Mouse (Mus musculus) heart, embryonic 13.5 days (tissue): Measurements from ENCODE around the gene Ripk3. TPM values are rescaled to one million over a fixed set of nuclear protein-coding genes. Genes with fewer than 3 reads are reported as not detected.
"Not testable (repeated sequence)": the region's sequence is repeated elsewhere in the genome, so short reads cannot be mapped to it uniquely, and the experiment has no call there.

Experiments used
- ATAC-seq: fragments of 200-750 bp; cut with Nextera tagmentation; 2 replicates; pipeline ENCODE4 v1.8.0; 2017; ENCODE audit warnings: moderate TSS enrichment; ENCODE audit not compliant: insufficient number of reproducible peaks, low FRiP score, low TSS enrichment; ENCODE audit errors: extremely low read depth
- H3K27ac ChIP-seq: fragments of 300-500 bp; sonication (generic); replicated peaks from 2 replicates; pipeline ENCODE4 v1.5.1; 2015; ENCODE audit warnings: moderate library complexity, mild to moderate bottlenecking, inconsistent platforms
- H3K27me3 ChIP-seq: fragments of 300-500 bp; sonication (generic); replicated peaks from 2 replicates; pipeline ENCODE4 v1.6.1; 2015; ENCODE audit warnings: mild to moderate bottlenecking, inconsistent platforms
- H3K36me3 ChIP-seq: fragments of 300-500 bp; sonication (generic); 2 replicates; pipeline ENCODE4 v1.6.1; 2015; ENCODE audit warnings: mild to moderate bottlenecking, inconsistent platforms
- H3K4me1 ChIP-seq: fragments of 300-500 bp; sonication (generic); 2 replicates; pipeline ENCODE4 v1.6.1; 2015; ENCODE audit warnings: inconsistent platforms
- H3K4me2 ChIP-seq: fragments of 300-500 bp; sonication (generic); 2 replicates; pipeline ENCODE4 v1.6.1; 2015; ENCODE audit warnings: inconsistent platforms, mild to moderate bottlenecking, moderate library complexity
- H3K4me3 ChIP-seq: fragments of 300-500 bp; sonication (generic); 2 replicates; pipeline ENCODE4 v1.5.1; 2015; ENCODE audit warnings: moderate library complexity, mild to moderate bottlenecking, inconsistent platforms
- H3K9ac ChIP-seq: fragments of 300-500 bp; sonication (generic); 2 replicates; pipeline ENCODE4 v1.6.1; 2015; ENCODE audit warnings: inconsistent platforms, mild to moderate bottlenecking, moderate library complexity
- H3K9me3 ChIP-seq: fragments of 300-500 bp; sonication (generic); 2 replicates; pipeline ENCODE4 v1.6.1; 2016; ENCODE audit warnings: inconsistent platforms
- WGBS: fragments of 180-500 bp; shearing (Covaris S2); methylation state at CpG from one replicate; pipeline ENCODE4 v1.1.7; 2015; ENCODE audit warnings: mixed read lengths; 5-methylcytosine and 5-hydroxymethylcytosine counted together
- polyA plus RNA-seq: library from polyadenylated mRNA; unstranded; fragments of >200 nt; fragmentation: Nextera tagmentation; extraction: Ambion mirVana; gene quantifications from 2 replicates; pipeline ENCODE4 v1.2.1, GENCODE M21; 2015

The Ripk3 gene
- polyA plus RNA-seq, 1 experiment from 2014 or later = 18.8 TPM

DNA sequence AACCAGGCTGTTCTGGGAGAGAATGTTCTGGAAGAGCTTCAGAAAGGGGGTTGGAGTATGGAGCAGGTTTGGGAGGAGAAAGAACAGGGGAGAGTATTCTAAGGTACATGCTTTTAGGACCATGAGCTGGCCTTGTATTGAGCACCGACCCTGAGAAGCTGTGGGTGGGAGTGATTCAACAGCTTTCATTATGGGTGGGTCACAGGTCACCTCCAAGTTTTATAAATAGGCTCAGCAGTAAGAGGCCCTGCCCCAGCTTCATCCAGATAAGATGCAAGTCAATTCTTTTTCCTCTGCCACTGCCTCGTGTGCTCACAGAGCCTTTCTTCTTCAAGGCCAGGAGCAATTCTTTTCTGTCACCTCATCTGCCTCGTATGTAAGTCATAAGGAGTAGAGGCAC lies 11.5 kb downstream of the Ripk3 start:
- peaks cover 24% of the 10 kb centered on the region for H3K27me3 ChIP-seq
- H3K9ac ChIP-seq = no peak overlapping the region
- WGBS = 17% methylated on average over 3 of the region's 3 CpGs
- peaks cover 32% of the 10 kb centered on the region for H3K4me1 ChIP-seq
- H3K4me2 ChIP-seq = no peak overlapping the region
- H3K27ac ChIP-seq = no peak overlapping the region
- no peaks in the 10 kb centered on the region for H3K9me3 ChIP-seq
- no peak overlapping the region for H3K4me3 ChIP-seq
- ATAC-seq = no peak
- peaks cover 42% of the 10 kb centered on the region for H3K36me3 ChIP-seq

GRCm38 (mm10) chr14:55776711-55777110 lies 12.0 kb downstream of the Ripk3 start:
- ATAC-seq = no peak
- H3K4me2 ChIP-seq = no peak overlapping the region

DNA sequence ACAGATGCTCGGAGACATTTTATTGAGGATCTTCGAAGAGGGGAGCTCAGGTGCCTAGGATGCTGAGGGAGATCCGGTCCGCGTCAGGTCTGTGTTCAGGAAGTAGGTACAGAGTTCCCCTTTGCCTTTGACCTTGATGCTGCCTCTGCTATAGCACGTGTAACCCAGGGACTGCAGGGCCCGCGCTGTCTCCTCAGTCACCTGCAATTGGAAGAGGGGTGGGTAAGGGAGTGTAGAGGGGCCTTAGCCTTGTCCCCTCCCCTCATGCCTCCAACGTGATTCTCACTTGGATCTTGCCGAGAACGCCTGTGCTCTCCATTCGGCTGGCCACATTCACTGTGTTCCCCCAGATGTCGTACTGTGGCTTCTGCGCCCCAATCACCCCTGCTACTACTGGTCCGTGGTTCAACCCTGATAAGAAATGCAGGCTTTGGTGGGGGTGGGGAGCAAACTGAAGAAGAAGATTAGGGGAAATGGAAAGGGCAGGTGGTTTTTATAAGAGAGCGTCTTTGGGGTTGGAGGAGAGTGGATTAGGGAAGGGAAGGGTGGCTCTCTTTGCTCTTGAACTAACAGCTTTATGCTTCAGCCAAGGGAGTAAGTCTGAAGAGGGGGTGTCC lies 19.5 kb downstream of the Ripk3 start:
- Histone ChIP-seq H3K4me1 (peaks cover 14% of the 10 kb centered on the region), H3K9ac (no peak overlapping the region), H3K27me3 (peaks cover 70% of the 10 kb centered on the region), H3K4me3 (no peak overlapping the region), H3K9me3 (no peaks in the 10 kb centered on the region), H3K36me3 (peaks cover 8% of the 10 kb centered on the region), H3K27ac (no peak overlapping the region), H3K4me2 (no peak overlapping the region)
- no peak for ATAC-seq
- WGBS = 69% methylated on average over 16 of the region's 16 CpGs

More at GRCm38 (mm10) chr14:55776711-55777110, 12.0 kb downstream of the Ripk3 start:
- Histone ChIP-seq H3K9me3 (no peaks in the 10 kb centered on the region), H3K27me3 (peaks cover 23% of the 10 kb centered on the region), H3K36me3 (peaks cover 42% of the 10 kb centered on the region), H3K4me1 (peaks cover 28% of the 10 kb centered on the region), H3K27ac (no peak overlapping the region), H3K4me3 (no peak overlapping the region), H3K9ac (no peak overlapping the region)
- 58% methylated on average over 7 of the region's 7 CpGs for WGBS

DNA sequence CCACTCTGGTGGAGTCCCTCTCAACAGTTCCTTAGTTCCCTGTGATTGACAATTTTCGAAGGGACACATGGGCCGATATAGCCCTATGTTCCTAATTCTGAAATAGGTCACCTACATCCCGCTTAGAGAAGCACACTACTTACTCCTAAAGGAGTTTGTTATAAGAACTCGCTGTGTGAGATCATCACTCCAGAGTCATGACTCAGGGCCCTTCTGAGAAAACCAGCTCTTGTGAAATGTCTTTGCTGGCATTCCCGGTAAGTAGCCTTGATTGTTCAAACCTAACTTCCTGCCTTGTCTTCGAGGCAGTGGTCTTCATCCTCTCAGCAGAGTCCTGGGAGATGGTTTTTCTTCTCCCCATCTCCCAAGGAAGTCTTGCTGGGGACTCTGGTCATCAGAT lies 20.1 kb downstream of the Ripk3 start:
- 85% methylated on average over 6 of the region's 6 CpGs for WGBS
- H3K4me2 ChIP-seq = no peak overlapping the region
- no peaks in the 10 kb centered on the region for H3K9me3 ChIP-seq
- H3K27me3 ChIP-seq = peaks cover 73% of the 10 kb centered on the region
- no peak overlapping the region for H3K27ac ChIP-seq
- no peak for ATAC-seq
- H3K4me3 ChIP-seq = no peak overlapping the region
- peaks cover 21% of the 10 kb centered on the region for H3K4me1 ChIP-seq
- H3K9ac ChIP-seq = no peak overlapping the region
- peaks cover 3% of the 10 kb centered on the region; the same call in 1 of the 2 replicates for H3K36me3 ChIP-seq

DNA sequence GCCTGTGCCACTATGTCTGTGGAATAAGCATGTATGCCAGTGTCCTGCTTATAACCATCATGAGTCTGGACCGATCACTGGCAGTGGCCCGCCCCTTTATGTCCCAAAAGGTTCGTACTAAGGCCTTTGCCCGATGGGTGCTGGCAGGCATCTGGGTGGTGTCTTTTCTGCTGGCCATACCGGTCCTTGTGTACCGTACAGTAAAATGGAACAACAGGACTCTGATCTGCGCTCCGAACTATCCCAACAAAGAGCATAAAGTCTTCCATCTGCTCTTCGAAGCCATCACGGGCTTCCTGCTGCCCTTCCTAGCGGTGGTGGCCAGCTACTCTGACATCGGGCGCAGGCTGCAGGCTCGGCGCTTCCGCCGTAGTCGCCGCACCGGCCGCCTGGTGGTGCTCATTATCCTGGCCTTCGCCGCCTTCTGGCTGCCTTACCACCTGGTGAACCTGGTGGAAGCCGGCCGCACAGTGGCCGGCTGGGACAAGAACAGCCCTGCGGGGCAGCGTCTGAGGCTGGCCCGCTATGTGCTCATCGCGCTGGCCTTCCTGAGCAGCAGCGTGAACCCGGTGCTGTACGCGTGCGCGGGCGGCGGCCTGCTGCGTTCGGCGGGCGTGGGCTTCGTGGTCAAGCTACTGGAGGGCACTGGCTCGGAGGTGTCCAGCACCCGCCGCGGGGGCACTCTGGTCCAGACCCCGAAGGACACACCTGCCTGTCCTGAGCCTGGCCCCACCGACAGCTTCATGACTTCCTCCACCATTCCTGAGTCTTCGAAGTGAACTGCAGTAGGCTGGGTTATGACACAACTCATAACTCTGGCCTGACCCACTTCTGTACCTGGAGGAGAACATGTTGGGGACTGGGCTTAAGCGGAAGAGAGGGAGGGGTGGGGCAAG lies 20.9 kb downstream of the Ripk3 start:
- peak overlapping the region; percentile 53 for H3K4me3 ChIP-seq
- H3K36me3 ChIP-seq = peaks cover 3% of the 10 kb centered on the region; the same call in 1 of the 2 replicates
- H3K4me2 ChIP-seq = peak overlapping the region; percentile 82
- 11% methylated on average over 52 of the region's 52 CpGs for WGBS
- H3K9me3 ChIP-seq = no peaks in the 10 kb centered on the region
- H3K27ac ChIP-seq = no peak overlapping the region
- H3K27me3 ChIP-seq = peaks cover 77% of the 10 kb centered on the region
- H3K9ac ChIP-seq = peak overlapping the region; percentile 78
- peaks cover 29% of the 10 kb centered on the region for H3K4me1 ChIP-seq
- ATAC-seq = peak; percentile 32; the same call in 1 of the 2 replicates

GRCm38 (mm10) chr14:55765696-55766095 lies 23.0 kb downstream of the Ripk3 start, which contains the start of gene Ltb4r1:
Gene Ltb4r1, plus strand, starts transcription at chr14:55765962.
- Histone ChIP-seq H3K36me3 (peaks cover 3% of the 10 kb centered on the region; the same call in 1 of the 2 replicates), H3K27me3 (peaks cover 90% of the 10 kb centered on the region), H3K4me1 (peaks cover 41% of the 10 kb centered on the region), H3K4me3 (no peak within 1 kb of the TSS), H3K4me2 (no peak within 1 kb of the TSS), H3K9me3 (no peaks in the 10 kb centered on the region), H3K9ac (no peak within 1 kb of the TSS), H3K27ac (no peak within 1 kb of the TSS)
- WGBS = 54% methylated on average over 4 of the region's 4 CpGs
- no peak for ATAC-seq

DNA sequence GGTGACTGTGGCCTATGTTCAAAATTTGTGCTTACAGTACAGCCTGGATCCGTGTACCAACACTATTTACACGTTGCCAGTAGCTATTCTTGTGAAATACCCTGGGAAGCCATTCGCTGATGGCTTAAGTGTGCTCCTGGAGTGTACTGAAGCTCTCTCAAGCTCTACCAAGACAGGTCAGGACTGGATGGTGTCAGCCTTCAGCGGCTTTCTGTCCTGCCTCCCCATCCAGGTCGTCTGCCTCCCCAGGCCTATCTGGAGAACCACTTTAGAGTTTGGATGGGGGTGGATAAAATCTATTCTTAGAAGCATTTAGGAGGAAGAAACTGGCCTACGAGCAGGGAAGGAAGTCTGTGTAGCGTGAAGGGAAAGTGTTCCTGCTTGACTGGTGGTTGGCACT lies 25.5 kb downstream of the Ripk3 start:
- Histone ChIP-seq H3K4me3 (peak overlapping the region; percentile 59; the same call in 1 of the 2 replicates), H3K4me1 (peaks cover 46% of the 10 kb centered on the region), H3K4me2 (peak overlapping the region; percentile 92), H3K9ac (peak overlapping the region; percentile 84), H3K9me3 (no peaks in the 10 kb centered on the region), H3K36me3 (no peaks in the 10 kb centered on the region), H3K27ac (peak overlapping the region; percentile 54), H3K27me3 (peaks cover 72% of the 10 kb centered on the region)
- WGBS = 18% methylated on average over 7 of the region's 7 CpGs
- no peak for ATAC-seq

- H3K27ac ChIP-seq = 0 out of 2 replicates have a peak overlapping the region, but pooled peaks have one; percentile 54
- H3K4me2 ChIP-seq = peak overlapping the region; percentile 92
- H3K9ac ChIP-seq = peak overlapping the region; percentile 84
- H3K27me3 ChIP-seq = peaks cover 64% of the 10 kb centered on the region
- H3K36me3 ChIP-seq = no peaks in the 10 kb centered on the region
- ATAC-seq = peak; percentile 22; the same call in 1 of the 2 replicates
- WGBS = 1% methylated on average over 77 of the region's 77 CpGs
- peaks cover 47% of the 10 kb centered on the region for H3K4me1 ChIP-seq
- H3K4me3 ChIP-seq = peak overlapping the region; percentile 59
- H3K9me3 ChIP-seq = no peaks in the 10 kb centered on the region
These were observed 26.5 kb downstream of the Ripk3 start for GRCm38 (mm10) chr14:55762001-55762821.

- H3K4me3 ChIP-seq = peak within 1 kb of the TSS; percentile 59
- peak within 1 kb of the TSS; percentile 92 for H3K4me2 ChIP-seq
- H3K4me1 ChIP-seq = peaks cover 46% of the 10 kb centered on the region
- peaks cover 7% of the 10 kb centered on the region for H3K36me3 ChIP-seq
- no peak for ATAC-seq
- no peaks in the 10 kb centered on the region for H3K9me3 ChIP-seq
- H3K27ac ChIP-seq = 0 out of 2 replicates have a peak within 1 kb of the TSS, but pooled peaks have one; percentile 3
- peak within 1 kb of the TSS; percentile 84 for H3K9ac ChIP-seq
- 79% methylated on average over 6 of the region's 6 CpGs for WGBS
- H3K27me3 ChIP-seq = peaks cover 54% of the 10 kb centered on the region
These were observed 27.5 kb downstream of the Ripk3 start, which contains the start of gene Ltb4r2 for GRCm38 (mm10) chr14:55761163-55761562. Gene Ltb4r2, plus strand, starts transcription at chr14:55761428.

DNA sequence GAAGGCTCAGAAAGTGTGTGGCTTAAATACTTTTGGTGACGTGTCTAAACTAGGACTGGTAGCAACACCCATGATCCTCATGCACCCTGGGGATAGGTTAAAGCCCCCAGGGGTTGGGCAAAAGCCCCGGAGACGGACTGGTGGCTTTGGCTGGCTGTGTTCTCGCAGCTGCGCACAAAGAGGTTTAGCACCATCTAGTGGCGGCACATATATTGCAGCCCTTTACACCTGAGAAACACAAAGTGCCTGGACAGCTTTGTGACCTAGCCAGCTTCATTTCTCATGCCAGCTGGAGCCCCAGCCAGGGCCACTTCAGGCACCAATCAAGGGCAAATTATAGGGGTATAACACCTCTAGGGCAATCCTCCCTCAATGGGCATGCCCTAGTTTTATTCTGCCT lies 28.5 kb downstream of the Ripk3 start:
- not testable (repeated sequence) for ATAC-seq

More for the DNA sequence above, 28.5 kb downstream of the Ripk3 start:
- Histone ChIP-seq H3K4me3 (peak overlapping the region; percentile 34), H3K36me3 (peaks cover 17% of the 10 kb centered on the region), H3K4me1 (peaks cover 46% of the 10 kb centered on the region), H3K27me3 (peaks cover 45% of the 10 kb centered on the region), H3K4me2 (peak overlapping the region; percentile 65), H3K9ac (peak overlapping the region; percentile 72; the same call in 1 of the 2 replicates)
- WGBS = 3% methylated on average over 6 of the region's 6 CpGs
- H3K27ac ChIP-seq, H3K9me3 ChIP-seq: not testable (repeated sequence)
